Mouse (Mus musculus): ENCODE data around the gene Ccl5. TPM values are rescaled to one million over a fixed set of nuclear protein-coding genes. Genes with fewer than 3 reads are reported as not detected.
A peak's percentile ranks its signal among the peaks of the same experiment; 100 is the strongest.
"Not testable (repeated sequence)": the region's sequence is repeated elsewhere in the genome, so short reads cannot be mapped to it uniquely, and the experiment has no call there.

Gene Ccl5
- polyA plus RNA-seq, 1 experiment from 2014 or later = not detected

GRCm38 (mm10) chr11:83562311-83562887 lies 32.1 kb upstream of the Ccl5 start:
- H3K9me3 ChIP-seq = no peaks in the 10 kb centered on the region
- no peaks in the 10 kb centered on the region for H3K36me3 ChIP-seq
- H3K9ac ChIP-seq = no peak overlapping the region
- H3K27ac ChIP-seq (replicated peaks) = no peak overlapping the region
- no peak overlapping the region for H3K4me2 ChIP-seq
- no peaks in the 10 kb centered on the region for H3K27me3 ChIP-seq
- H3K4me1 ChIP-seq (replicated peaks) = no peaks in the 10 kb centered on the region
- 74% methylated on average over 6 of the region's 6 CpGs for WGBS
- no peak for ATAC-seq (ENCODE audit: low FRiP score, low read depth)
- no peak overlapping the region for H3K4me3 ChIP-seq

- Histone ChIP-seq H3K27ac (replicated peaks) (no peak overlapping the region), H3K27me3 (no peaks in the 10 kb centered on the region), H3K4me3 (no peak overlapping the region), H3K9me3 (no peaks in the 10 kb centered on the region), H3K4me2 (no peak overlapping the region), H3K9ac (no peak overlapping the region), H3K36me3 (no peaks in the 10 kb centered on the region), H3K4me1 (replicated peaks) (peaks cover 2% of the 10 kb centered on the region; the same call in 1 of the 2 replicates)
- no peak for ATAC-seq (ENCODE audit: low FRiP score, low read depth)
- WGBS = 77% methylated on average over 6 of the region's 6 CpGs
Measured at GRCm38 (mm10) chr11:83560405-83560804, 30.1 kb upstream of the Ccl5 start.

GRCm38 (mm10) chr11:83557074-83557473 lies 26.8 kb upstream of the Ccl5 start:
- H3K4me1 ChIP-seq (replicated peaks) = peaks cover 2% of the 10 kb centered on the region; the same call in 1 of the 2 replicates
- no peaks in the 10 kb centered on the region for H3K27me3 ChIP-seq
- H3K27ac ChIP-seq (replicated peaks) = no peak overlapping the region
- WGBS = 47% methylated on average over 10 of the region's 10 CpGs
- no peak overlapping the region for H3K4me2 ChIP-seq
- no peak overlapping the region for H3K4me3 ChIP-seq
- no peak for ATAC-seq (ENCODE audit: low FRiP score, low read depth)
- H3K9me3 ChIP-seq = no peaks in the 10 kb centered on the region
- no peaks in the 10 kb centered on the region for H3K36me3 ChIP-seq
- no peak overlapping the region for H3K9ac ChIP-seq

- H3K4me2 ChIP-seq = peak overlapping the region; percentile 42
- 30% methylated on average over 8 of the region's 8 CpGs for WGBS
Measured at GRCm38 (mm10) chr11:83556085-83556781, 25.9 kb upstream of the Ccl5 start.

GRCm38 (mm10) chr11:83551668-83552067 lies 21.4 kb upstream of the Ccl5 start:
- H3K4me2 ChIP-seq = no peak overlapping the region
- no peak for ATAC-seq (ENCODE audit: low FRiP score, low read depth)
- 87% methylated on average over 5 of the region's 5 CpGs for WGBS
- no peak overlapping the region for H3K9ac ChIP-seq
- no peak overlapping the region for H3K27ac ChIP-seq (replicated peaks)
- H3K4me1 ChIP-seq (replicated peaks) = peaks cover 2% of the 10 kb centered on the region; the same call in 1 of the 2 replicates
- H3K36me3 ChIP-seq = no peaks in the 10 kb centered on the region
- no peaks in the 10 kb centered on the region for H3K9me3 ChIP-seq
- no peaks in the 10 kb centered on the region for H3K27me3 ChIP-seq
- no peak overlapping the region for H3K4me3 ChIP-seq

More at GRCm38 (mm10) chr11:83556085-83556781, 25.9 kb upstream of the Ccl5 start:
- H3K9me3 ChIP-seq = no peaks in the 10 kb centered on the region
- no peak; the same call in 1 of the 2 replicates for ATAC-seq (ENCODE audit: low FRiP score, low read depth)
- no peaks in the 10 kb centered on the region for H3K27me3 ChIP-seq
- peaks cover 2% of the 10 kb centered on the region; the same call in 1 of the 2 replicates for H3K4me1 ChIP-seq (replicated peaks)
- no peak overlapping the region for H3K27ac ChIP-seq (replicated peaks)
- H3K36me3 ChIP-seq = no peaks in the 10 kb centered on the region
- peak overlapping the region; percentile 30; the same call in 1 of the 2 replicates for H3K9ac ChIP-seq
- H3K4me3 ChIP-seq = no peak overlapping the region

GRCm38 (mm10) chr11:83551037-83551436 lies 20.7 kb upstream of the Ccl5 start:
- H3K4me2 ChIP-seq; ATAC-seq (ENCODE audit: low FRiP score, low read depth); H3K9me3 ChIP-seq; H3K27ac ChIP-seq (replicated peaks); H3K27me3 ChIP-seq; H3K4me1 ChIP-seq (replicated peaks); H3K36me3 ChIP-seq; H3K4me3 ChIP-seq; H3K9ac ChIP-seq: not testable (repeated sequence)
- WGBS = 84% methylated on average over 7 of the region's 7 CpGs

- Histone ChIP-seq H3K27me3 (no peaks in the 10 kb centered on the region), H3K4me1 (replicated peaks) (no peaks in the 10 kb centered on the region), H3K9ac (no peak overlapping the region), H3K9me3 (no peaks in the 10 kb centered on the region), H3K36me3 (no peaks in the 10 kb centered on the region), H3K4me2 (no peak overlapping the region), H3K4me3 (no peak overlapping the region), H3K27ac (replicated peaks) (no peak overlapping the region)
- 91% methylated on average over 5 of the region's 5 CpGs for WGBS
- ATAC-seq (ENCODE audit: low FRiP score, low read depth) = no peak
Measured at GRCm38 (mm10) chr11:83550186-83550632, 19.9 kb upstream of the Ccl5 start.

- Histone ChIP-seq H3K4me1 (replicated peaks) (no peaks in the 10 kb centered on the region), H3K4me2 (no peak overlapping the region), H3K9ac (no peak overlapping the region), H3K27me3 (no peaks in the 10 kb centered on the region), H3K4me3 (no peak overlapping the region), H3K36me3 (no peaks in the 10 kb centered on the region), H3K9me3 (no peaks in the 10 kb centered on the region), H3K27ac (replicated peaks) (no peak overlapping the region)
- no peak for ATAC-seq (ENCODE audit: low FRiP score, low read depth)
- WGBS = 82% methylated on average over 3 of the region's 3 CpGs
Measured at GRCm38 (mm10) chr11:83544214-83544613, 13.9 kb upstream of the Ccl5 start.

GRCm38 (mm10) chr11:83541415-83541814 lies 11.1 kb upstream of the Ccl5 start:
- ATAC-seq (ENCODE audit: low FRiP score, low read depth) = no peak
- 91% methylated on average over 3 of the region's 3 CpGs for WGBS
- Histone ChIP-seq H3K4me3 (no peak overlapping the region), H3K4me2 (no peak overlapping the region), H3K36me3 (no peaks in the 10 kb centered on the region), H3K9me3 (no peaks in the 10 kb centered on the region), H3K4me1 (replicated peaks) (no peaks in the 10 kb centered on the region), H3K9ac (no peak overlapping the region), H3K27ac (replicated peaks) (no peak overlapping the region), H3K27me3 (no peaks in the 10 kb centered on the region)

GRCm38 (mm10) chr11:83540931-83541330 lies 10.6 kb upstream of the Ccl5 start:
- WGBS = 90% methylated on average over 2 of the region's 2 CpGs
- H3K36me3 ChIP-seq = no peaks in the 10 kb centered on the region
- H3K27me3 ChIP-seq = no peaks in the 10 kb centered on the region
- H3K4me1 ChIP-seq (replicated peaks) = no peaks in the 10 kb centered on the region
- no peak for ATAC-seq (ENCODE audit: low FRiP score, low read depth)
- no peak overlapping the region for H3K27ac ChIP-seq (replicated peaks)
- no peak overlapping the region for H3K9ac ChIP-seq
- no peak overlapping the region for H3K4me3 ChIP-seq
- H3K4me2 ChIP-seq = no peak overlapping the region
- H3K9me3 ChIP-seq = no peaks in the 10 kb centered on the region

- no peak for ATAC-seq (ENCODE audit: low FRiP score, low read depth)
- H3K9me3 ChIP-seq = no peaks in the 10 kb centered on the region
- no peaks in the 10 kb centered on the region for H3K27me3 ChIP-seq
- no peaks in the 10 kb centered on the region for H3K36me3 ChIP-seq
- no peak overlapping the region for H3K27ac ChIP-seq (replicated peaks)
- WGBS = 88% methylated on average over 3 of the region's 3 CpGs
- no peak overlapping the region for H3K9ac ChIP-seq
- peaks cover 12% of the 10 kb centered on the region for H3K4me1 ChIP-seq (replicated peaks)
- H3K4me3 ChIP-seq = no peak overlapping the region
- no peak overlapping the region for H3K4me2 ChIP-seq
Measured at GRCm38 (mm10) chr11:83538705-83539314, 8.5 kb upstream of the Ccl5 start.

- Histone ChIP-seq H3K9ac (no peak overlapping the region), H3K4me1 (replicated peaks) (peaks cover 12% of the 10 kb centered on the region), H3K9me3 (no peaks in the 10 kb centered on the region), H3K36me3 (no peaks in the 10 kb centered on the region), H3K4me2 (no peak overlapping the region), H3K4me3 (no peak overlapping the region), H3K27me3 (no peaks in the 10 kb centered on the region), H3K27ac (replicated peaks) (no peak overlapping the region)
- no peak for ATAC-seq (ENCODE audit: low FRiP score, low read depth)
- 83% methylated on average over 3 of the region's 3 CpGs for WGBS
Measured at GRCm38 (mm10) chr11:83536831-83537230, 6.5 kb upstream of the Ccl5 start.

Data from hindbrain, embryonic 15.5 days (tissue).